Mouse (Mus musculus): ENCODE measurements around the gene Net1.
"Not testable (repeated sequence)": the region's sequence is repeated elsewhere in the genome, so short reads cannot be mapped to it uniquely, and the experiment has no call there.

The Net1 gene

DNA sequence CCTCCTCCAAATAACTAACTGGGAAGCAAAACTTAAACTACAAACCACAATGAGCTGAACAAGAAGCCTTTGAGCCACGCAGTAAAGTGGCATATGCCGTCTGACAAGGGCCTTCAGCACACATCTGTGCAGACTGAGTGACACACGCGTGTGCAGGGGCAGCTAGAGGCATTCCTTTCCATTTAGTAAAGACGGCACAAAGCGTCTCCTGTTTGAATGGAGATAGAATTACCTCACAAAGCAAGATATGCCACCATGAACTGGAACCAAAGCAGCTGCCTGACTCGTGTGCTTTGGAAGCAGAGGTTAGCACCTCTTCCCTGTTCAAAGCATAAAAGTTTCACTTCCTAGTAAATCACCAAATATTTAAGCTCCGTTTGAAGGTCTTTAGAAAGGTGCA lies 28.0 kb downstream of the Net1 start:
- no peak for DNase-seq (ENCODE audit: low spot score)

DNA sequence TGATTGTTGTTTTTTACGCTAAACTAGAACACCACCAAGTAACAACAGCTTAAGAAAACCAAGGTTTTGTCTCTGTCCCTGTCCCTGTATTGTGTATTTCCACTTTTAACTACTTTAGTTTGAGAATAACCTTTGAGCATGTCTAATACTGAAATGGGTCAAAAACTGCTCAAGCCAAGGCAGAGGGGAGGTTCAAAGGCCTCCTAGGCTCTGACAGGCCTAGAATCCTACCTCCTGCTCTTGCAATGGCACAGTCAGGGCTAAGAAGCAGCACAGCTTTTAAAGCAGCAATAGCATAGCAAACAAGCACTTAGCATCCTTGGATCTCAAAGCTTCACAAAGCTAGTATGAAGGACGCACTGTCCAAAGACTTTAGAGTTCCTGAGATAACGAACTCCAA lies 28.9 kb downstream of the Net1 start:
- DNase-seq (ENCODE audit: low spot score), result no peak

DNA sequence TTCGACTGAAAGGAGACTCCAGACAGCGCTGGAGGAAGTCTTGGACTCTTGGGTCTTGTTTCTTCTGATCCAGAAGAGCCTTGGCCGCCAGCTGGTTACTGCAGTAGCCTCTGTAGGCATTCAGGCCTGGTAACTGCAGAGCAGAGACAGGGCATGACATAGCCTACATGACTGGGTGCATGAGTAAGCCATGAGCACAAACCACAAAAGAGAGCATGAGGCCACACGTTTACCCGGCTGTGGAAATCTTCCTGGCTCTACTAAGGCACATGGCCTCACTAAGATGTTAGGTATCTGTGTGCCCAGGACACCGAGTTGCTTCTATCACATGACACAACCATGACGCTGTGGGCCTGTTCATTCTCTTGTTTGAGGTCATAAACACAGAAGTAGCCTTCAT lies 31.4 kb downstream of the Net1 start:
- no peak for DNase-seq (ENCODE audit: low spot score)

- no peak for DNase-seq (ENCODE audit: low spot score)
These were observed 40.3 kb downstream of the Net1 start for GRCm38 (mm10) chr13:3877679-3878220.

DNA sequence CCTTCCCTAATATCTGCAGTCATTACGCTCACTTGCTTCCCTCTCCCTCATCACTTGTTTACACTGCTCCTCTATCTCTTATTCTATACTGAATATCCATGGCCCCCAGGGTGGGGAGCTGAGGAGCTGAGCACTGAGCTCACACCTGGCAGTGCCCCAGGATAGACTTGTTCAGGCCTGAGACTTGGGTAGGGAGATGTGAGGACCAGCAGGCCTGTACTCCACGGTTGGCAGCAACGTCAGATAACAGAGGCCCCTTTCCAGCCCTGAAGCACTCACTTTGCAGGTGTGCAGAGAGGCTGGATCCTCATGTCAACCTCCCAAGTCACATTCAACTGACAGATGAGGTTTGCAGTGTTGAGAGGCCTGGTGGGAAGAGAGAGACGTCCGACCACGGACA lies 40.8 kb downstream of the Net1 start:
- no peak for DNase-seq (ENCODE audit: low spot score)

- DNase-seq (ENCODE audit: low spot score), result no peak
These were observed 41.6 kb downstream of the Net1 start for GRCm38 (mm10) chr13:3876448-3876847.

- DNase-seq (ENCODE audit: low spot score), result no peak
These were observed 45.2 kb downstream of the Net1 start for GRCm38 (mm10) chr13:3872832-3873231.

- DNase-seq (ENCODE audit: low spot score), result no peak
These were observed 48.1 kb downstream of the Net1 start for GRCm38 (mm10) chr13:3869901-3870300.

DNA sequence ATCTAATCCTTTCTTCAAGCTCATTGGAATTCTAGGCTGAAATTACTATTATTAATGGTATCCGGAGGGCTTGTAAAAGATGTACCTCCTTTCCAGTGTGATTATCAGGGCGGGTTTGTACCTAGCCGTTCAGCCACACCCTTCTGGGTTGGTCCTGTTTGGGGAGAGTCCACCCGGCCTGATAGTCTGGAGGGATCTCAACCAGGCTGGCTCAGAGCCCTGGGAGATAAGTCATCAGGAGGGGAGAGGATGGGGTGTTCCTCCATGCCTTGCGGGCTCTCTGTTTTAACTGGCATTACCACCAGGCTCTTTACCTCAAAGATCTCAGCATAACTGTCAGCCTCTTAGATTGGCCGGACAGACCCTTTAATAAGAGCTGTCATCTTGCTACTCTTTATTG lies 50.9 kb downstream of the Net1 start:
- no peak for DNase-seq (ENCODE audit: low spot score)

DNA sequence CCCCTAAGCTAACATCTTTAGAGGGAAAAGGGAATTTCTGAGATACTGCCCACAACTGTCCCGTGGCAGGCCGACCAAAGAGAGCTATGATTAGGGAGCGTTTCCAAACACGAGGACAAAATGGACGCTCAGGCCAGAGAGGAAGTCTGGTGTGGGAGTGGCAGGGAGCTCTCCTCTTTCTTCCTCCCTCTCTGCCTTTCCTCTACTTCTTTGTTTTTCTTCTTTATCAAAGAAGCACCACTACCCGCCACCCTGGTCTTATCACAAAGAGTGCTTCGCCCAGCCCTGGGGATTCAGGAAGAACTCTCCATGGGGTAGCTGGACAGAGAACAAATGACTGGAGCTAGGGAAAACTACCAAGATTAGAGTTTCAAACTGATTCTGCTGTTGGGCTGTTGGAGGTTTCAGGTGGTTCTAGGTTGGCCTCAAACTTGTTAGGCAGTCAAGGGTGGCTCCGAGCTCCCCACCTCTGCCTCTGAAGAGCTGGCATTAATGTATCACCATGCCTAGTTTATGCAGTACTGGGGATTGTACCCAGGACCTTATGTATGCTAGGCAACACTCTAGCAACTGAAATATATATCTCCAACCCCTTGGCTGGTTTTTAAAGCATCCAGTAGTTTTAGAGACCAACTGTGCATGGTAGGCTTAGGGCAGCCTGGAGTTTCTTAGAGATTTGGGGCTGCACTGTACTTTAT lies 51.5 kb downstream of the Net1 start:
- DNase-seq (ENCODE audit: low spot score), result no peak

DNA sequence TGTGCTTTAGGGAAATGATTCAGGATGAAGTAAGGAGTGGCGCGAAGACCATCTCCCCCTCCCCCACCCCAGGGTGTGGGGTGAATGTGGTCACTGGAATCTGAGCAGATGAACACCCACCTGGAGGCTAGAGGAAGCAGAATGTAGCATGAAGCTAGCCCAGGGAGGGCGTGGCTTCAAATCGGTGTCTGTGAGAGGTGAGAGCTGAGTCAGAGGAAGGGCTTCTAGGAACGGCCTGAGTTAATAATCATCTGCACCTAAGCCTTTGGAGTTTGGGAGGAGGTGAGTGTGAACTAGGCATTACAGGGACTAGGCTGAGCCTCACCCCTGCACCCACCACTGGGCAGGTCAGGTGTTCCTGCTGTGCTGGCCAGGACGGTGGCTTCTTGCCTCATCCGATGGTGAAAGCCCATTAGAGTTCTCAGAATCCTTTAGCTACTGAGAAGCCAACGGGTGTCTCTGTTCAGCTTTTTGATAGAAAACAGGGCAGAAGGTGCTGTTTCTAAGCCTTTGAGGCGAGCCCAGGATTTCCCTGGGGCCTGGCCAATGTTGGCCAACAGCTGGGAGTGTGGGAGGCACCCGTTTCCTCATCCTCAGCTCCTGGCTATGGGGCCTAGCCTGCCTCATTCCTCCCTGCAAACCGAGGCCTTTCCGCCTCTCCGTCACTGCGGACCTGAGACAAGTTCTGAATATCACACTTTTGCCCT lies 52.2 kb downstream of the Net1 start:
- DNase-seq (ENCODE audit: low spot score), result no peak

- no peak for DNase-seq (ENCODE audit: low spot score)
These were observed 55.0 kb downstream of the Net1 start for GRCm38 (mm10) chr13:3862922-3863580.

GRCm38 (mm10) chr13:3862325-3862724 lies 55.7 kb downstream of the Net1 start:
- no peak for DNase-seq (ENCODE audit: low spot score)

DNA sequence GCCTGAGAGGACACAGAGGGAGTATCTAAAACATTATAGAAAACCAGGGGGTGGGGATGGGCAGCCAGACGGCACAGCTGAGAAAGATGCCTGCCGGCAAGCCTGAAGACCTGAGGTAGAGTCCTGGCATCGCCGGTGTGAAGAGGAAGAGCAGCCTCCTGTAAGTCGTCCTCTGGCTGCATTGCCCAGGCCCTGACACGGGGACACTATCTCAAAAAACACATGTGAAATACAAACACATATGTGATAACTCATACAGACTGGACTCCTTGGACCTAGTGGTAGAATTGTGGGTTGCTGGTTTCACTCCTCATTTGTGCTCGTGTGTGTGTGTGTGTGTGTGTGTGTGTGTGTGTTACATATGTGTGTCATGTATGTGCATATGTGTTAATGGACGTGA lies 56.8 kb downstream of the Net1 start:
- DNase-seq (ENCODE audit: low spot score), result no peak

GRCm38 (mm10) chr13:3856252-3856651 lies 61.8 kb downstream of the Net1 start:
- no peak for DNase-seq (ENCODE audit: low spot score)

DNA sequence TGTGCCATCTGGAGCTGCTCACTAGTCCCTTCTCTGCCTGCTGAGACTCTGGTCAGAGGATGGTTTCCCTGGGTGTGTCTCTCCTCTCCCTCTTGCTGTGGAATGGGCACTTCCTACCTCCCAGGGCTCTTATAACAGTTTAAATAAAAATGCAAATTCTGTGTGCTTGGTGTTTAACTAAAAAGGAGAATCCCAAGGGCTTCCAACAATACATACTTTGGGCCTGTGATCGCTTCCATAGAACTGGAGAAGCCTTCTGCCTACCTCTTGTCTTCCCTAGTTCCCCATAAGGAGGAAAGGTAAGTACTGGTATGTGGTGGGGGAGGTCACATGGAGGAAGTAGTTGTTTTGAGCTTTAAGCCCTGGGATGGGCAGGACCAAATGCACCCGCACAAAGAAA lies 63.2 kb downstream of the Net1 start:
- no peak for DNase-seq (ENCODE audit: low spot score)

DNA sequence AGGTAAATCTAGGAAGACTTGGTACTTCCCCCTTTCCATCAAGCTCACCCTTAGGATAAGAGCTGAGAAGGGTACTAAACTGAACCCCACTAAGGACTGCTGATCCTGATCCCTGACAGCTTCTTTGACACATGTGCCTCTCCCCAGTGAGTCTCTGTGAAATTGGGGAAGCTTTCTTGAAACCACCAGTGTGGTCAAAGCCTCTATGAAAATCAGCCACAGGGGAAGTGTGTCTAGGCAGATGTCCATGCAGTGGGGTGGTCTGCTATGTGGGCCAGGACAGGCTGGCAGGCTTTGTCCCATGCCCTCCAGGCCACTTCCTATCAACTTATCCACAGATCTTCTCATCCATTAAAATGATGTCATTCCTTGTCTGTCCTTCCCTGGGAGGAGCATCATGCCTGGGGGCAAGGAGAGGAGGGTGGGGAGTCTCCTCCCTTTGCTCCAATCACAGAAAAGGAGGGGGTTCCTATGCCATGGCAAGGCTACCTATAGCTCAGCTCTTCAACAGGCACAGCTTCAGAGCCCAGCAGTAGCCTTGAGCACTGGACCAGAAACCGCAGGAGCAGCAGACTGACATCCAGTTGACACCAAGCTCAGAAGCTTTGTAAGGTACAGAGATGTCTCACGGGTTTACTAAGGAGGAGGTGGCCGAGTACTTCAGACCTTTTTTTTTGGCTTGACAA lies 64.2 kb downstream of the Net1 start, which contains the start of gene Calm5:
Gene Calm5, plus strand, starts transcription at position 526 of the 686 bp plus-strand sequence.
- not testable (repeated sequence) for DNase-seq (ENCODE audit: low spot score)

DNA sequence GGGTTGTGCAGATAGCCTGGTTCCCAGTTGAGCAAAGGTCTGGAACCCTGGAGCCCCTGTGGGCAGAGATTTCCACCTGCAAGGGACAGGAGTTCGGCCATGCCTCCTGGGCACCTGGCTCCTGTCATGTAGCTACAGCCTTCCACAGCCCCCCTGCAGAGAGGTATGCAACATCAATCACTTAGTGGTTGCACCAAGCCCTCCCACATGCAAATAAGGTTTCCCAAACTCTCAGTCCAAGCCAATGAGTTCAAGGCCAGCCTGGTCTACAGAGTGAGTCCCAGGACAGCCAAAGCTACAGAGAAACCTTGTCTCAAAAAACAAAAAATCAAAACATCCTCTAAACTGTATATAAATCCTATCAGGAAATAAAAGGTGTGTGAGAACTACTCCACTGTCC lies 67.7 kb downstream of the Net1 start:
- DNase-seq (ENCODE audit: low spot score), result no peak

GRCm38 (mm10) chr13:3840662-3841061 lies 77.4 kb downstream of the Net1 start:
- not testable (repeated sequence) for DNase-seq (ENCODE audit: low spot score)

DNA sequence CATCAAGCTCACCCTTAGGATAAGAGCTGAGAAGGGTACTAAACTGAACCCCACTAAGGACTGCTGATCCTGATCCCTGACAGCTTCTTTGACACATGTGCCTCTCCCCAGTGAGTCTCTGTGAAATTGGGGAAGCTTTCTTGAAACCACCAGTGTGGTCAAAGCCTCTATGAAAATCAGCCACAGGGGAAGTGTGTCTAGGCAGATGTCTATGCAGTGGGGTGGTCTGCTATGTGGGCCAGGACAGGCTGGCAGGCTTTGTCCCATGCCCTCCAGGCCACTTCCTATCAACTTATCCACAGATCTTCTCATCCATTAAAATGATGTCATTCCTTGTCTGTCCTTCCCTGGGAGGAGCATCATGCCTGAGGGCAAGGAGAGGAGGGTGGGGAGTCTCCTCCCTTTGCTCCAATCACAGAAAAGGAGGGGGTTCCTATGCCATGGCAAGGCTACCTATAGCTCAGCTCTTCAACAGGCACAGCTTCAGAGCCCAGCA lies 80.7 kb downstream of the Net1 start, which contains the start of gene Calm4:
Gene Calm4, plus strand, starts transcription at position 446 of the 496 bp plus-strand sequence.
- DNase-seq (ENCODE audit: low spot score), result not testable (repeated sequence)

- DNase-seq (ENCODE audit: low spot score), result not testable (repeated sequence)
These were observed 84.4 kb downstream of the Net1 start for GRCm38 (mm10) chr13:3833644-3834043.

DNA sequence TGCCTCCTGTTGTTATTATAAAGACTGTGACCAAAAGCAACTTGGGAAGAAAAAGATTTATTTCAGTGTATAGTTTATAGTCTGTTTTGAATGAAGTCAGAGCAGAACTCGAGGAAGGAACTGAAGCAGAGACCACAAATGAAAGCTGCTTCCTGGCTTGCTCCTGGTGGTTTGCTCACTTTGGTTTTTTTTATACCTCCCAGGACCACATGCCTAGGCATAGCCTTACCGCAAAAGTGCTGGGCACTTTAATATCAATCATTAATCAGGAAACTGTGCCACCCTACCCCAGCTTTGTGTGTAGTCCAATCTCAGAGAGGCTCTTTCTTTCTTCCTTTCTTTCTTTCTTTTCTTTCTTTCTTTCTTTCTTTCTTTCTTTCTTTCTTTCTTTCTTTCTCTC lies 85.6 kb downstream of the Net1 start:
- no peak for DNase-seq (ENCODE audit: low spot score)
